Mouse (Mus musculus) cerebellum, postnatal 4 days (tissue): ENCODE data around the gene Tmem185b.

Source experiments
- DNase-seq, 2 experiments: peaks; one replicate each; pipeline ENCODE4 v3.0.0; 2022; ENCODE audit warnings: low spot score in 2 of 2, mixed read lengths in 1 of 2

Tmem185b gene

DNA sequence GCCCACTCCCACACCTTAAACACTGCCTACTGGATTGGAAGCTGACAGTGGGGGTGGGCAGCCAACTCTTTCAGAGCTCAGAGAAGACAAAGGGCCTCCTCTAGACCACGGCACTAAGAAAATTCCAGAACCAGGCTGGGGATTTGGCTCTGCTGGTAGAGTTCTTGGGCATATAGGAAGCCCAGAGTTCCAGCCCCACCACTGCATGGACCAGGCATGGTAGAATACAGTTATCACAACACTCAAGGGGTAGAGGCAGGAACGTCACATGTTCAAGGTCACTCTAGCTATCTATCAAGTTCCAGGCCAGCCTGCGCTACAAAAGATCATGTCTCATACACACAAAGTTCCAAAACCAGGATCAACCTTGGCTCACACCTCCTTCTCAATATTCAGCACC is 22.8 kb upstream of the Tmem185b start:
- DNase-seq = no peak

- DNase-seq = no peak
Measured at GRCm38 (mm10) chr1:119503808-119504207, 22.2 kb upstream of the Tmem185b start.

GRCm38 (mm10) chr1:119504260-119505062 is 21.5 kb upstream of the Tmem185b start, which contains the start of gene Ralb:
Gene Ralb, minus strand, starts transcription at chr1:119504794.
- peak; percentile 86 to 90 for DNase-seq

DNA sequence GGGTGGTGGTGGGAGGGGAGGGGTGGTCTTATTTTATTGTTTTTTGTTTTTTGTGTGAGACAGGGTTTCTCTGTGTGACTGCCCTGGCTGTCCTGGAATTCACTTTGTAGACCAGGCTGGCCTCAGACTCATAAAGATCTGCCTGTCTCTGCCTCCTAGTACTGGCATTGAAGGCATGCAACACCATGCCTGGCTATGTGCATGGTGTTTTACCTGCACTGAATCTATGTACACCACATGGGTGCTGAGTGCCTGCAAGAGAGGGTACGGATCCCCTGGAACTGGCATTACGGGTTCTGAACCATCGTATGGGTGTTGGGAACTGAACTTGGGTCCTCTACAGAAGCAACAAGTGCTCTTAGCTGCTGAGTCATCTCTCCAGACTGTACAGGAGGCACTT is 20.0 kb upstream of the Tmem185b start:
- DNase-seq = no peak

- DNase-seq = no peak
Measured at GRCm38 (mm10) chr1:119508548-119508947, 17.4 kb upstream of the Tmem185b start.

- DNase-seq = no peak
Measured at GRCm38 (mm10) chr1:119509474-119509873, 16.5 kb upstream of the Tmem185b start.

GRCm38 (mm10) chr1:119510409-119510808 is 15.6 kb upstream of the Tmem185b start:
- no peak for DNase-seq

GRCm38 (mm10) chr1:119510857-119511256 is 15.1 kb upstream of the Tmem185b start:
- no peak for DNase-seq

GRCm38 (mm10) chr1:119518060-119518459 is 7.9 kb upstream of the Tmem185b start:
- peak in 1 of 2 experiments; percentile 29 for DNase-seq

DNA sequence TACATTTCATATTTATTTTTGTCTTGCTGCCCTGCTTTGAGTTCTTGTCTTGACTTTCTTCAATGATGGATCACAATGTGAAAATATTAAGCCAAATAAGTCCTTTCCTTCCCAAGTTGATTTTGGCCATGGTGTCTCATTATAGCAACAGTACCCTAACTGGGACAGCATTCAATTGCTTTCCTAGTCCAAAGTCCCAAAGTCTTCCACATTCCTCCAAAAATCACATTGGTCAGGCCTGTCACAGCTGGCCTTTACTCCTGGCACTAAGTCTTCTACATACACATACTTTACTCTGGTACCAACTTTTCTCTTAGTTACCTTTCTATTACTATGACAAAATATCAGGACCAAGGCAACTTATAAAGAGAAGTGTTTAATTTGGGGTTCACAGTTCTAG is 7.2 kb upstream of the Tmem185b start:
- DNase-seq = no peak

DNA sequence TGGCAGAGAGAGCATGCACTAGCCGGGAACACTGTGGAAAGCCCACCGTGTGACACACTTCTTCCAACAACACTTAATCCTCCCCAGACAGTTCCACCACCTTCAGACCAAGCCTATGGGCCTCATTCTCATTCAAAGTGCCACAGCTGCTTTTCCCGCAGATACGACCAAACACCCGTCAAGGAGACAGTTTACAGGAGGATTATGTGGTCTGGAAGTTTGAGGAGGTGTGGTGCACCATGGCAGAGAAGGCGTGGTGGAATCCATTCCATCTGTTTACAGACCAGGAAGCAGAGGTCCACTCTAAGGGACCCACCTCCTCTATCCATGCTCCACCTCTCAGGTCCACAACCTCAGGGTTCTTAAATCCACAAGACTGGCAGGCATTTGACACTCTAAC is 6.7 kb upstream of the Tmem185b start:
- no peak for DNase-seq

GRCm38 (mm10) chr1:119521029-119521428 is 4.9 kb upstream of the Tmem185b start:
- DNase-seq = no peak

DNA sequence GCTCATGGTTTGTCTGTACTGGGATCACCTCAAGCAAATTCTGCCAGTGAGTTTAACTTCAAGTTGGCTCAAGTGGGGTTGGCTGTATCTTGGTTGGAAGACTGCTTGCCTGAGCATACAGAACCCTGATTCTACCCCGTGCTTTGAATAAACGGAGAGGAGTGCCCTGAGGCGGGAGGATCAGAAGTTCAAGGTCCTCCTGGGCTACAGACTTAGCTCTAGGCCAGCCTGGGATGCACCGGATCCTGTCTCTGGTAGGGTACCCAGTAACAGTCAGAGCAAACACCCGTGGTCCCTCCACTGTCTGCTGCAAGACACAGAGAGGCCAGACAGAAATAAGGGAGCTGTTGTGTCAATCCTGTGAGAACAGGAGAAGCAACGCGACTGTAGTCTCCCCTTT is 4.3 kb upstream of the Tmem185b start:
- no peak for DNase-seq

- DNase-seq = no peak
Measured at GRCm38 (mm10) chr1:119522726-119523125, 3.2 kb upstream of the Tmem185b start.

DNA sequence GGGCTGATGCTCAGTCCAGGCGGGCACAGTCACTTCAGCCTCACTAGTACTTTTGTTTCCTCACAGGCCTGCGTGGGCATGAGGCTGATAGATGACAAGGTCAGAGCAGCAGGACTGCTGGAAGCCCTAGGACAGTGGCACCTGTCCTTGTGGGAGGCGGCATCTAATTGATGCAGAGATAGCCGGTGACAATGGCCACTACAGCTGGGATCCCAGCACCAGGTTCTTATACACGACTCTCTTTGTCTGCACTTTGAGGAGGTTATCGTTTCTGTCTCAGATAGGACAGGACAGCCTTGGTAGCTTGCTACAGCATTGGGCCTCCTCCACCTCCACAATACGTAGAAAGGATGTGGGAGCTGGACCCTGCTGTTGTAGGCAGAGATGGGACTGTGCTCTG is 2.6 kb upstream of the Tmem185b start:
- no peak for DNase-seq

GRCm38 (mm10) chr1:119523826-119524225 is 2.1 kb upstream of the Tmem185b start:
- DNase-seq = no peak

- peak in 1 of 2 experiments; percentile 22 for DNase-seq
Measured at GRCm38 (mm10) chr1:119525004-119525444, 936 bp upstream of the Tmem185b start.

- DNase-seq = no peak
Measured at GRCm38 (mm10) chr1:119530941-119531340, 5.0 kb downstream of the Tmem185b start.

DNA sequence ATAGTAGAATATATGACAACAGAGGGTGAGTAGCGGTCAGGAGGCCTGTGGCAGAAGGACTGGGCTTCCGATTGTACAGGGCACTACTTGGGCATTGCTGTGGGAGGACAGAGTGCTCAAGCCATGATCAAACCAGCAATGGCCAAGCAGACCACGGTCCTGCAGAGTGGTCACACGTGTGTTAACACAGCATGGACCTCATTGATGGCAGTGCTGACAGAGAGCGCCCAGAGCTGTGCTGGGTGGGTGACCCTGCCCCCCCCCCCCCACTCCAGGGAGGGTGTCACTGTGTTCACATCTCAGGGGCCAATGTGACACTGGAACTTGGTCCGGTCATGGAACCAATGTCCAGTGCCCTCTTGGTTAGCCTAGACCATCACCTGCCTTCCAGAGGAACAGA is 6.2 kb downstream of the Tmem185b start:
- no peak for DNase-seq

- peak in 1 of 2 experiments; percentile 36 for DNase-seq
Measured at GRCm38 (mm10) chr1:119533093-119533805, 7.3 kb downstream of the Tmem185b start.

GRCm38 (mm10) chr1:119534341-119534740 is 8.4 kb downstream of the Tmem185b start:
- DNase-seq = no peak

GRCm38 (mm10) chr1:119536122-119536521 is 10.2 kb downstream of the Tmem185b start:
- no peak for DNase-seq

GRCm38 (mm10) chr1:119537651-119538050 is 11.7 kb downstream of the Tmem185b start:
- DNase-seq = no peak
